Mouse (Mus musculus) heart, embryonic 16.5 days (tissue): Measurements from ENCODE around the gene Rph3al. TPM values are rescaled to one million over a fixed set of nuclear protein-coding genes. Genes with fewer than 3 reads are reported as not detected.

Source experiments
- ATAC-seq: fragments of 200-750 bp; cut with Nextera tagmentation; replicated peaks from 2 replicates; pipeline ENCODE4 v1.8.0; 2017; ENCODE audit warnings: moderate number of reproducible peaks; ENCODE audit not compliant: insufficient read depth, low FRiP score; ENCODE audit errors: extremely low read depth
- H3K27ac ChIP-seq: fragments of 300-500 bp; sonication (generic); 2 replicates; pipeline ENCODE4 v1.5.1; 2014; ENCODE audit warnings: mild to moderate bottlenecking, low read length, control low read depth, moderate library complexity
- H3K27me3 ChIP-seq: fragments of 300-500 bp; sonication (generic); 2 replicates; pipeline ENCODE4 v1.6.1; 2014; ENCODE audit warnings: low read length, mixed read lengths; ENCODE audit not compliant: control insufficient read depth, insufficient read depth
- H3K36me3 ChIP-seq: fragments of 300-500 bp; sonication (generic); 2 replicates; pipeline ENCODE4 v1.6.1; 2014; ENCODE audit not compliant: control insufficient read depth, insufficient read depth
- H3K4me1 ChIP-seq: fragments of 300-500 bp; sonication (generic); 2 replicates; pipeline ENCODE4 v1.6.1; 2014; ENCODE audit warnings: low read length, mixed read lengths; ENCODE audit not compliant: control insufficient read depth, insufficient read depth
- H3K4me2 ChIP-seq: fragments of 300-500 bp; sonication (generic); 2 replicates; pipeline ENCODE4 v1.6.1; 2014; ENCODE audit warnings: low read depth, mild to moderate bottlenecking, control low read depth, low read length
- H3K4me3 ChIP-seq: fragments of 300-500 bp; sonication (generic); 2 replicates; pipeline ENCODE4 v1.5.1; 2014; ENCODE audit warnings: mild to moderate bottlenecking, control low read depth, low read length
- H3K9ac ChIP-seq: fragments of 300-500 bp; sonication (generic); 2 replicates; pipeline ENCODE4 v1.6.1; 2014; ENCODE audit warnings: low read length, control low read depth
- H3K9me3 ChIP-seq: fragments of 300-500 bp; sonication (generic); replicated peaks from 2 replicates; pipeline ENCODE4 v1.6.1; 2016; ENCODE audit warnings: low read length; ENCODE audit not compliant: control insufficient read depth
- WGBS: fragments of 180-500 bp; shearing (Covaris S2); extraction: QIAGEN DNeasy Blood & Tissue Kit; methylation state at CpG from one replicate; pipeline ENCODE4 v1.1.7; 2014; 5-methylcytosine and 5-hydroxymethylcytosine counted together
- polyA plus RNA-seq: library from polyadenylated mRNA; unstranded; fragments of >200 nt; fragmentation: Nextera tagmentation; extraction: Ambion mirVana; gene quantifications from 2 replicates; pipeline ENCODE4 v1.2.1, GENCODE M21; 2015

Gene Rph3al
- polyA plus RNA-seq, 1 experiment from 2014 or later: 6.6 TPM

DNA sequence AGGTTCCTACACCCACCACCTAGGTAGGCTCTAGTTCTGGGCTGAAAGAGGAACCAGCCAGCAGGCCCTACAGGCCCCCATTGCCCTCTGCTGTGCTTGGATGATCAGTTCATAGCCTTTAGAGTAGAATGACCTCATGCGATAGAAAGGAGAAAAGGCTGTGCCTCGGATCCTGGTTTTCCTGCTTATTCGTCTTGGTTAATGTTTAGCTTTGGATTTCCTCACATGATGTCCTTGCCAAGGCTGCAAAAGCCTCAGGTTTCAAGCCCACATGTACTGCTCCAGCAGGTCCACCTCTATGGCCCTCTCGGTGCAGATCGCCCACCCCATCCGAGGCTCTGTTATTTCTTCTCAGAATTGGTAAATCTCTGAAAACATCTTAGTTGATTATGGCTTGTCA lies 33.2 kb downstream of the Rph3al start:
- Histone ChIP-seq H3K4me2 (no peak overlapping the region), H3K4me1 (peaks cover 6% of the 10 kb centered on the region), H3K27me3 (no peaks in the 10 kb centered on the region), H3K9me3 (peaks cover 4% of the 10 kb centered on the region), H3K9ac (no peak overlapping the region), H3K36me3 (no peaks in the 10 kb centered on the region), H3K27ac (no peak overlapping the region), H3K4me3 (no peak overlapping the region)
- ATAC-seq: no peak
- 71% methylated on average over 6 of the region's 6 CpGs for WGBS

- 47% methylated on average over 5 of the region's 5 CpGs for whole genome bisulfite sequencing
- Histone ChIP-seq H3K27me3 (no peaks in the 10 kb centered on the region), H3K4me1 (peaks cover 6% of the 10 kb centered on the region), H3K36me3 (no peaks in the 10 kb centered on the region), H3K9me3 (peaks cover 4% of the 10 kb centered on the region), H3K9ac (no peak overlapping the region), H3K4me2 (no peak overlapping the region), H3K27ac (no peak overlapping the region), H3K4me3 (no peak overlapping the region)
- ATAC-seq: no peak
Observed at GRCm38 (mm10) chr11:75904501-75904900, 33.7 kb downstream of the Rph3al start.

DNA sequence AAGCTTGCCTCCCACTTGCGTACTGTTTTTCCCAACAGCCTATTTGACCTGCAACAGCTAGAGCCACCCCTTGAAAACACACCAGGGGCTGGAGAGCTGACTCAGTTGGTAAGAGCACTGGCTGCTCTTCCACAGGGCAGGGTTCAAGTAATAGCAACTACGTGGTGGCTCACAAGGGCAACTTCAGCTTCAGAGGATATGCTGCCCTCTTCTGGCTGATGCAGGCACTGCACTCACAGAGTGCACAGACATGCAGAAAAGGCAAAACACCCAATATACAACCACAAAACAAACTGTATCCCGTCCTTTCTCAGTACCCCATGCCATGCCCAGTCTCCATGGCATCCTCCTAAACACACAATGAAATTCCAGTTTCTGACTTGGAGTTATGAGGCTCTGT lies 34.7 kb downstream of the Rph3al start:
- 75% methylated on average over 3 of the region's 3 CpGs for WGBS
- Histone ChIP-seq H3K4me3 (no peak overlapping the region), H3K9me3 (peaks cover 4% of the 10 kb centered on the region), H3K9ac (no peak overlapping the region), H3K27ac (no peak overlapping the region), H3K4me2 (no peak overlapping the region), H3K4me1 (peaks cover 6% of the 10 kb centered on the region), H3K36me3 (no peaks in the 10 kb centered on the region), H3K27me3 (no peaks in the 10 kb centered on the region)
- ATAC-seq: no peak

- no peak overlapping the region for H3K4me2 ChIP-seq
- H3K27ac ChIP-seq: no peak overlapping the region
- 83% methylated on average over 6 of the region's 6 CpGs for WGBS
- no peak for ATAC-seq
- no peaks in the 10 kb centered on the region for H3K36me3 ChIP-seq
- no peak overlapping the region for H3K4me3 ChIP-seq
- peaks cover 4% of the 10 kb centered on the region for H3K9me3 ChIP-seq
- no peaks in the 10 kb centered on the region for H3K27me3 ChIP-seq
- peaks cover 6% of the 10 kb centered on the region for H3K4me1 ChIP-seq
- no peak overlapping the region for H3K9ac ChIP-seq
Observed at GRCm38 (mm10) chr11:75901339-75901738, 36.9 kb downstream of the Rph3al start.

GRCm38 (mm10) chr11:75899676-75900075 lies 38.6 kb downstream of the Rph3al start:
- WGBS: 75% methylated on average over 9 of the region's 9 CpGs
- H3K27me3 ChIP-seq: no peaks in the 10 kb centered on the region
- H3K4me1 ChIP-seq: peaks cover 6% of the 10 kb centered on the region
- no peak overlapping the region for H3K4me2 ChIP-seq
- H3K4me3 ChIP-seq: no peak overlapping the region
- no peaks in the 10 kb centered on the region for H3K36me3 ChIP-seq
- ATAC-seq: no peak
- no peak overlapping the region for H3K27ac ChIP-seq
- peaks cover 4% of the 10 kb centered on the region for H3K9me3 ChIP-seq
- H3K9ac ChIP-seq: no peak overlapping the region

- ATAC-seq: no peak
- no peak overlapping the region for H3K4me3 ChIP-seq
- H3K9me3 ChIP-seq: peaks cover 3% of the 10 kb centered on the region
- H3K27ac ChIP-seq: no peak overlapping the region
- H3K27me3 ChIP-seq: no peaks in the 10 kb centered on the region
- H3K9ac ChIP-seq: no peak overlapping the region
- H3K4me1 ChIP-seq: no peaks in the 10 kb centered on the region
- no peaks in the 10 kb centered on the region for H3K36me3 ChIP-seq
- no peak overlapping the region for H3K4me2 ChIP-seq
- WGBS: 87% methylated on average over 9 of the region's 9 CpGs
Observed at GRCm38 (mm10) chr11:75898532-75898931, 39.7 kb downstream of the Rph3al start.

- no peak for ATAC-seq
- no peak overlapping the region for H3K4me3 ChIP-seq
- H3K27ac ChIP-seq: no peak overlapping the region
- H3K4me2 ChIP-seq: no peak overlapping the region
- H3K9me3 ChIP-seq: no peaks in the 10 kb centered on the region
- WGBS: 69% methylated on average over 12 of the region's 12 CpGs
- H3K4me1 ChIP-seq: no peaks in the 10 kb centered on the region
- H3K36me3 ChIP-seq: no peaks in the 10 kb centered on the region
- H3K27me3 ChIP-seq: no peaks in the 10 kb centered on the region
- H3K9ac ChIP-seq: no peak overlapping the region
Observed at GRCm38 (mm10) chr11:75894791-75895420, 43.3 kb downstream of the Rph3al start.

- no peak overlapping the region for H3K4me2 ChIP-seq
- 68% methylated on average over 2 of the region's 2 CpGs for WGBS
- no peaks in the 10 kb centered on the region for H3K27me3 ChIP-seq
- H3K4me3 ChIP-seq: no peak overlapping the region
- H3K4me1 ChIP-seq: no peaks in the 10 kb centered on the region
- no peaks in the 10 kb centered on the region for H3K9me3 ChIP-seq
- H3K9ac ChIP-seq: no peak overlapping the region
- ATAC-seq: no peak
- H3K36me3 ChIP-seq: no peaks in the 10 kb centered on the region
- no peak overlapping the region for H3K27ac ChIP-seq
Observed at GRCm38 (mm10) chr11:75893956-75894355, 44.3 kb downstream of the Rph3al start.

DNA sequence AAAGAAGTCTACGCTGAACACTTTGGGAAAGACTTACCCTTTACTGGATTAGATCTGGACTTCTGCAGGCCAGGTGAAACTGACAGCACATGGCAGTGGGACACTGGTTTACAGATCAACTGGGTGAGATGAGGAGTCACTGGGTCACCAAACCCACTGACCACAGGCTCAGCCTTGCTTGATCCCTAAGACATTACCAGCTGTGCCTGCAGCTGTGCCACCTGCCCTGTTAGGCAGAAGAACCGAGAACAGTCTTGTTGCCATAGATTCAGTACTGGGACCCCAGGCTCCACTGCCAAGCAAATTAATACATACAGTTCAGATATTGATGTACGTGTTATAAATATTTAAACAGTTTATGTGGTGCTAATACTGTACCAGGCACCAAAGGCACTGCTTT lies 50.9 kb downstream of the Rph3al start:
- WGBS: 85% methylated on average over 3 of the region's 3 CpGs
- no peaks in the 10 kb centered on the region for H3K9me3 ChIP-seq
- H3K36me3 ChIP-seq: no peaks in the 10 kb centered on the region
- ATAC-seq: no peak
- no peak overlapping the region for H3K4me3 ChIP-seq
- no peaks in the 10 kb centered on the region for H3K4me1 ChIP-seq
- H3K4me2 ChIP-seq: no peak overlapping the region
- no peak overlapping the region for H3K9ac ChIP-seq
- no peak overlapping the region for H3K27ac ChIP-seq
- no peaks in the 10 kb centered on the region for H3K27me3 ChIP-seq
